In the genomic region with DNA sequence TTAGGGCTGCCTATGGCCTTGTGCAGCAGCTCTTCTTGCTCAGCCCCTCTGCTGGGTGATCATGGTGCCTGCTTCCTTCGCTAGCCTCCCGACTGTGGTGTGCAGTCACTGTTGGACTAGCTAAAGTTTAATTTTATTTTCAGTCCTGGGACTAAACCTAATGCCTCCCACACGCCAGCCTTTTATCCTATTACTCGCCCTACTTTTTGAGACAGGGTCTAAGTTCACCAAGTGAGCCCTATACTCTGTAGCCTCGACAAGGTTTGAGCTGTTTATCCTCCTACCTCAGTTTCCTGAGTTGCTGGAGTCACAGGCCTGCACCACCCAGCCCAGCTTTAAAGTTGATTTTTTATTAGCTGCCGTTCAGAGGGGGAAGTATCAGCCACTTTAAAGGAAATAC, we compare ENCODE assay signal across 15 mouse cellular contexts. TPM values are rescaled to one million over a fixed set of nuclear protein-coding genes. Genes with fewer than 3 reads are reported as not detected.
A peak's percentile ranks its signal among the peaks of the same experiment; 100 is the strongest.
DNase-seq lines count a peak whose midpoint lies in the region; ATAC-seq and TF ChIP-seq lines count a peak whose summit lies in the region.
"Had no signal": no experiment of that assay in that cellular context is flagged by ENCODE, and none has a peak within 500 bp of the region (broad histone marks: within the 10 kb centered on the region; RNA-seq: fewer than 3 reads in every experiment).

No protein-coding gene starts in this region.

- TF ChIP-seq CTCF in lung, postnatal 0 days (IDR thresholded peaks at IDR 0.05), result peak; percentile 21; the same call in 1 of the 2 replicates

- H3K27ac ChIP-seq in lung, postnatal 0 days (ENCODE audit: low read length), result no peak overlapping the region
- H3K27ac ChIP-seq in heart, embryonic 10.5 days, result no peak overlapping the region
- H3K27ac ChIP-seq: forebrain, embryonic 13.5 days; heart, embryonic 13.5 days; hindbrain, postnatal 0 days had no signal

- H3K36me3 ChIP-seq in lung, postnatal 0 days (ENCODE audit: insufficient read depth, low read length), result peaks cover 24% of the 10 kb centered on the region; the same call in 1 of the 2 replicates
- H3K36me3 ChIP-seq in heart, embryonic 10.5 days, result peaks cover 9% of the 10 kb centered on the region; the same call in 1 of the 2 replicates

- no peak overlapping the region for H3K4me3 ChIP-seq in lung, postnatal 0 days (ENCODE audit: low read depth, low read length)
- H3K4me3 ChIP-seq in heart, embryonic 10.5 days, result no peak overlapping the region
- H3K4me3 ChIP-seq: forebrain, embryonic 13.5 days; heart, embryonic 13.5 days had no signal

- no peak for TF ChIP-seq EP300 in lung, postnatal 0 days (IDR thresholded peaks at IDR 0.05)

- WGBS in lung, postnatal 0 days, result 58% methylated on average over 6 of the region's 6 CpGs
- whole genome bisulfite sequencing in heart, embryonic 10.5 days, result 83% methylated on average over 6 of the region's 6 CpGs

- no peak overlapping the region for H3K4me2 ChIP-seq in lung, postnatal 0 days (replicated peaks; ENCODE audit: low read depth, low read length)
- H3K4me2 ChIP-seq: forebrain, embryonic 13.5 days; heart, embryonic 13.5 days had no signal

- no peak for DNase-seq in lung, postnatal 0 days (ENCODE audit: low spot score)
- DNase-seq in lung, postnatal 4 days, result no peak
- DNase-seq in kidney, adult 8-10 months, result peak; percentile 63 to 64
- peak; percentile 60 for DNase-seq in kidney, postnatal 36 days
- no peak for DNase-seq in thymus, adult 18-20 months
- DNase-seq in cerebellum, postnatal 36 days, result no peak
- DNase-seq in heart, embryonic 10.5 days (ENCODE audit: low spot score), result no peak
- DNase-seq: adrenal gland, postnatal 36 days; cerebellum, adult 8-10 months; embryo, embryonic 11 days; heart, postnatal 4 days; lung, postnatal 10 days had no signal

- H3K9me3 ChIP-seq in lung, postnatal 0 days (ENCODE audit: low read length), result no peaks in the 10 kb centered on the region
- H3K9me3 ChIP-seq in heart, embryonic 10.5 days, result no peaks in the 10 kb centered on the region
- H3K9me3 ChIP-seq: forebrain, embryonic 13.5 days; heart, embryonic 13.5 days had no signal

- no peaks in the 10 kb centered on the region; the same call in 1 of the 2 replicates for H3K4me1 ChIP-seq in lung, postnatal 0 days (ENCODE audit: insufficient read depth, low read depth, low read length)
- H3K4me1 ChIP-seq in heart, embryonic 10.5 days, result no peaks in the 10 kb centered on the region
- H3K4me1 ChIP-seq: forebrain, embryonic 13.5 days; heart, embryonic 13.5 days had no signal

- no peaks in the 10 kb centered on the region for H3K27me3 ChIP-seq in lung, postnatal 0 days (replicated peaks; ENCODE audit: insufficient read depth, low read length)
- no peaks in the 10 kb centered on the region for H3K27me3 ChIP-seq in heart, embryonic 10.5 days (ENCODE audit: insufficient read depth, poor library complexity, severe bottlenecking)
- H3K27me3 ChIP-seq: forebrain, embryonic 13.5 days; heart, embryonic 13.5 days had no signal

- no peak for ATAC-seq in lung, postnatal 0 days
- ATAC-seq: forebrain, embryonic 13.5 days; hindbrain, postnatal 0 days had no signal

- H3K9ac ChIP-seq in lung, postnatal 0 days (replicated peaks; ENCODE audit: low read depth), result no peak overlapping the region
- H3K9ac ChIP-seq: forebrain, embryonic 13.5 days; heart, embryonic 13.5 days had no signal

RNA-seq across cellular contexts. Expression of a gene that starts 27.3 kb away (rescaled TPM):
- polyA plus RNA-seq in lung, postnatal 0 days (2015; fragmentation: Nextera tagmentation; extraction: Ambion mirVana), result 16.6 and 20.0 TPM in 2 replicates
- 19.1 and 23.1 TPM in 2 replicates for polyA plus RNA-seq in heart, embryonic 10.5 days (2016; fragmentation: Nextera tagmentation; extraction: Ambion mirVana)

Comparison
In these comparisons a context has a peak if more than half of its experiments do, and no peak if none do; other contexts are left out.
1. DNase-seq: peak in kidney, adult 8-10 months (2 of 2) and kidney, postnatal 36 days (2 of 2); none in lung, postnatal 0 days (single experiment), lung, postnatal 4 days (0 of 2), thymus, adult 18-20 months (0 of 2), cerebellum, postnatal 36 days (0 of 2) and heart, embryonic 10.5 days (single experiment).